Mouse (Mus musculus): Measurements from ENCODE around the gene Gabpb2. TPM values are rescaled to one million over a fixed set of nuclear protein-coding genes. Genes with fewer than 3 reads are reported as not detected.

Gene Gabpb2
- 36.0 and 54.3 TPM in 2 replicates for total RNA-seq (2014; fragmentation: Nextera tagmentation)
- total RNA-seq (2017) = 39.8 and 43.6 TPM in 2 replicates

- peak; percentile 86 for ATAC-seq (replicated peaks; ENCODE audit: poor library complexity, severe bottlenecking)
These were observed at the start of gene Gabpb2 for GRCm38 (mm10) chr3:95217255-95218134. Gene Gabpb2 (minus strand): TSS chr3:95217916.

GRCm38 (mm10) chr3:95266052-95266451, 48.3 kb upstream of the Gabpb2 start:
- no peak for ATAC-seq (replicated peaks; ENCODE audit: poor library complexity, severe bottlenecking)

GRCm38 (mm10) chr3:95264724-95265123, 47.0 kb upstream of the Gabpb2 start:
- ATAC-seq (replicated peaks; ENCODE audit: poor library complexity, severe bottlenecking) = no peak

- ATAC-seq (replicated peaks; ENCODE audit: poor library complexity, severe bottlenecking) = peak; percentile 97
These were observed 45.5 kb upstream of the Gabpb2 start for GRCm38 (mm10) chr3:95263089-95263739.

- ATAC-seq (replicated peaks; ENCODE audit: poor library complexity, severe bottlenecking) = no peak
These were observed 44.3 kb upstream of the Gabpb2 start for GRCm38 (mm10) chr3:95261975-95262374.

- ATAC-seq (replicated peaks; ENCODE audit: poor library complexity, severe bottlenecking) = no peak
These were observed 39.2 kb upstream of the Gabpb2 start for GRCm38 (mm10) chr3:95256931-95257330.

- 0 out of 2 replicates have a peak, but pooled peaks have one; percentile 7 for ATAC-seq (replicated peaks; ENCODE audit: poor library complexity, severe bottlenecking)
These were observed 33.2 kb upstream of the Gabpb2 start, which contains the start of gene Bnipl for GRCm38 (mm10) chr3:95250783-95251424. Gene Bnipl (minus strand): TSS chr3:95251193.

GRCm38 (mm10) chr3:95250361-95250760, 32.6 kb upstream of the Gabpb2 start:
- ATAC-seq (replicated peaks; ENCODE audit: poor library complexity, severe bottlenecking) = no peak

GRCm38 (mm10) chr3:95247660-95248336, 30.1 kb upstream of the Gabpb2 start:
- no peak for ATAC-seq (replicated peaks; ENCODE audit: poor library complexity, severe bottlenecking)

GRCm38 (mm10) chr3:95246465-95247231, 28.9 kb upstream of the Gabpb2 start:
- no peak for ATAC-seq (replicated peaks; ENCODE audit: poor library complexity, severe bottlenecking)

- ATAC-seq (replicated peaks; ENCODE audit: poor library complexity, severe bottlenecking) = no peak
These were observed 25.4 kb upstream of the Gabpb2 start for GRCm38 (mm10) chr3:95243086-95243485.

GRCm38 (mm10) chr3:95241498-95241897, 23.8 kb upstream of the Gabpb2 start, which contains the start of gene Gm128:
Gene Gm128 (minus strand): TSS chr3:95241598.
- ATAC-seq (replicated peaks; ENCODE audit: poor library complexity, severe bottlenecking) = no peak

- peak; percentile 26; the same call in 1 of the 2 replicates for ATAC-seq (replicated peaks; ENCODE audit: poor library complexity, severe bottlenecking)
These were observed 23.2 kb upstream of the Gabpb2 start for GRCm38 (mm10) chr3:95240900-95241299.

GRCm38 (mm10) chr3:95239971-95240370, 22.3 kb upstream of the Gabpb2 start:
- ATAC-seq (replicated peaks; ENCODE audit: poor library complexity, severe bottlenecking) = no peak

GRCm38 (mm10) chr3:95239022-95239421, 21.3 kb upstream of the Gabpb2 start:
- ATAC-seq (replicated peaks; ENCODE audit: poor library complexity, severe bottlenecking) = no peak

- ATAC-seq (replicated peaks; ENCODE audit: poor library complexity, severe bottlenecking) = no peak
These were observed 19.9 kb upstream of the Gabpb2 start for GRCm38 (mm10) chr3:95237541-95238099.

GRCm38 (mm10) chr3:95235386-95236301, 17.9 kb upstream of the Gabpb2 start:
- ATAC-seq (replicated peaks; ENCODE audit: poor library complexity, severe bottlenecking) = no peak
